Mouse (Mus musculus) kidney, adult 2 months (tissue): Measurements from ENCODE around the gene Gm20431.

Experiments
- CTCF ChIP-seq: fragments of 200-500 bp; conservative IDR thresholded peaks from 2 replicates; pipeline ENCODE4 v1.5.1; 2011; ENCODE audit warnings: low read depth, mild to moderate bottlenecking, control low read depth, low read length, moderate library complexity, mixed read lengths; ENCODE audit not compliant: insufficient read depth, insufficient read length
- POLR2A ChIP-seq: fragments of 200-500 bp; IDR thresholded peaks from one replicate; pipeline ENCODE4 v1.6.1; 2011; ENCODE audit warnings: low read depth, low read length, control low read depth

- TF ChIP-seq CTCF (no peak), POLR2A (no peak)
Observed at GRCm38 (mm10) chr2:167688126-167688497, 26.8 kb upstream of the Gm20431 start.
